Mouse (Mus musculus) stomach, embryonic 15.5 days (tissue): ENCODE data around the gene Tspan32. TPM values are rescaled to one million over a fixed set of nuclear protein-coding genes. Genes with fewer than 3 reads are reported as not detected.

Source experiments
- ATAC-seq: fragments of 200-750 bp; cut with Nextera tagmentation; 2 replicates; pipeline ENCODE4 v1.8.0; 2017; ENCODE audit warnings: low read depth, moderate number of reproducible peaks, moderate TSS enrichment; ENCODE audit not compliant: insufficient read depth, low FRiP score
- H3K27ac ChIP-seq: fragments of 300-500 bp; sonication (generic); 2 replicates; pipeline ENCODE4 v1.5.1; 2015; ENCODE audit warnings: mild to moderate bottlenecking, inconsistent platforms
- H3K27me3 ChIP-seq: fragments of 300-500 bp; sonication (generic); replicated peaks from 2 replicates; pipeline ENCODE4 v1.6.1; 2015; ENCODE audit warnings: inconsistent platforms
- H3K36me3 ChIP-seq: fragments of 300-500 bp; sonication (generic); 2 replicates; pipeline ENCODE4 v1.6.1; 2015; ENCODE audit warnings: inconsistent platforms
- H3K4me1 ChIP-seq: fragments of 300-500 bp; sonication (generic); 2 replicates; pipeline ENCODE4 v1.6.1; 2015; ENCODE audit warnings: inconsistent platforms
- H3K4me2 ChIP-seq: fragments of 300-500 bp; sonication (generic); 2 replicates; pipeline ENCODE4 v1.6.1; 2015; ENCODE audit warnings: mild to moderate bottlenecking, inconsistent platforms
- H3K4me3 ChIP-seq: fragments of 300-500 bp; sonication (generic); replicated peaks from 2 replicates; pipeline ENCODE4 v1.5.1; 2015; ENCODE audit warnings: inconsistent platforms
- H3K9ac ChIP-seq: fragments of 300-500 bp; sonication (generic); 2 replicates; pipeline ENCODE4 v1.6.1; 2015; ENCODE audit warnings: inconsistent platforms
- H3K9me3 ChIP-seq: fragments of 300-500 bp; sonication (generic); 2 replicates; pipeline ENCODE4 v1.6.1; 2016; ENCODE audit warnings: inconsistent platforms
- WGBS: fragments of 180-500 bp; shearing (Covaris S2); methylation state at CpG from one replicate; pipeline ENCODE4 v1.1.7; 2015; 5-methylcytosine and 5-hydroxymethylcytosine counted together
- polyA plus RNA-seq: library from polyadenylated mRNA; unstranded; fragments of >200 nt; fragmentation: Nextera tagmentation; extraction: Ambion mirVana; gene quantifications from 2 replicates; pipeline ENCODE4 v1.2.1, GENCODE M21; 2015

Gene Tspan32
- polyA plus RNA-seq, 1 experiment from 2014 or later, result 7.3 TPM

DNA sequence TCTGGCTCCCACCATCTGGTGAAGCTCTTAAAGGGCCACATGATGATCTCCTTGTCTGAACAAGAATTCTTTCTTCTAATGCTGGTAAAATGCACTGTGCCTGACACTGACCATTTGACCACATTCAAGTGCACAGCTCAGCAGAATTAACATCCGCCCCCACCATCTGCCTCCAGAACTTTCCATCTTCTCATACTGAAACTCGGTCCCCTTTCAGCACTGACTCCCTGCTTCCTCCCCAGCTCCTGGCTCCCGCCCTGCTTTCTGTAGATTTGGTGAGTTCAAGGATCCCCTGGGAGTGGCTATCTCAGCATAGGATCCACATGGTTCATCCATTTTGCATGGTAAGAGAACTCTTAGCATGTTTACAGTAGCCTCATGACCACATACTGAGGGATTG lies 15.9 kb downstream of the Tspan32 start:
- ATAC-seq, result no peak
- 0 out of 2 replicates have a peak, but pooled peaks cover 3% of the 10 kb centered on the region for H3K36me3 ChIP-seq

DNA sequence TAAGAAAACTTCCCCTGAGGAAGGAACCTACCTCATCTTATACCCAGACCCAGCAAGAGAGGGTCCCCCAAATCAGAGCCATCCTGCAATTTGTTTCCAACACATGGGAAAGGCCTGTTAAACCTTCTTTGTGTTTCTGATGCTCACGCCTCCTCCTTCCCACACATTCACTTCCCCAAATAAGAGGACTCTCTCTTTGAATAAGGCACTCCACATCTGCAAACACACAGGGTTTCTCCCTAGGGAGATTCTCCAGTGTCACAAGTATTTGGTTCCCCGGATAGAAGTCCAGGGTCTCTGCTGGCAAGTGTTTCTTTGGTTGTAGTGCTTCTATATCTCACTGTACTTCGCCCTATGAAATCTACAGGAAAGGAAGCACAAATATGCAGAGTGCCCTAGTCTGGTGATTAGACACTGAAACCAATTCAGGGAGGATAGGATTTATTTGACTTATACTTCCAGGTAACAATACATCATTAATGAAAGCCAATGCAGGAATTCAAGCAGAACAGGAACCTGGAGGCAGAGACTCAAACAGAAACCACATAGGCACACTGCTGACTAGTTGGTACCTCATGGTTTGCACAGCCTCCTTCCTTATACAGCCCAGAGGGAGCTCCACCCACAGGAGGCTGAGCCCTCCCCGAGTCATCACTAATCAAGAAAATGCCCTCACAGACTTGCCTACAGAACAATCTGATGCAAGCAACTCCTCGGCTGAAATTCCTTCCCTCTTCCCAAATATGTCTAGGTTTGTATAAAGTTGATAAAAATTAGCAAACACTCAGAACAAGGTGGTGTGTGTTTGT lies 16.7 kb downstream of the Tspan32 start:
- Histone ChIP-seq H3K27me3 (no peaks in the 10 kb centered on the region), H3K9ac (no peak overlapping the region), H3K4me2 (no peak overlapping the region), H3K4me3 (no peak overlapping the region), H3K36me3 (0 out of 2 replicates have a peak, but pooled peaks cover 3% of the 10 kb centered on the region), H3K4me1 (peaks cover 10% of the 10 kb centered on the region; the same call in 1 of the 2 replicates), H3K27ac (peak overlapping the region; percentile 13; the same call in 1 of the 2 replicates), H3K9me3 (no peaks in the 10 kb centered on the region)
- WGBS, result 47% methylated on average over 5 of the region's 5 CpGs
- peak; percentile 75 for ATAC-seq

More for the DNA sequence above, 15.9 kb downstream of the Tspan32 start:
- Histone ChIP-seq H3K9me3 (no peaks in the 10 kb centered on the region), H3K4me3 (no peak overlapping the region), H3K4me1 (peaks cover 17% of the 10 kb centered on the region), H3K4me2 (no peak overlapping the region), H3K9ac (no peak overlapping the region), H3K27me3 (no peaks in the 10 kb centered on the region), H3K27ac (no peak overlapping the region)
- WGBS, result 77% methylated on average over 3 of the region's 3 CpGs

DNA sequence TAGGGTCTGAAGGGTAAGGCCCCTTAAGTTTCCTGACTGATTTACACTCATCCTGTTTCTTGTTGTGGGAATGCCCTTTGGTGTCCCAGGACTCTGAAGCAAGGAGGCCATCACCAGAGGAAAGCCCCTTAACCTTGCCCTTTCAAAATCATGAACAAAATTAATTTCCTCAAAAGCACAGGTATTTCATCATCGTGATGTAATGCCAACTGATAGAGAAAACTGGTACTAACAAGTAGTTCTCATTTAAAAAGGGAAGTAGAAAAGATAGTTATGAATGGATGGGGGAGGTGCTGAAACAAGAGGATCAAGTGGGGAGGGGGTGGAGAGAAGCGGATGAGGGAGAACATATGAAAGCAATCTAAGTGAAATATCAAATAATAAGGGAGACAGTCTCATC lies 18.7 kb downstream of the Tspan32 start:
- Histone ChIP-seq H3K9me3 (no peaks in the 10 kb centered on the region), H3K27ac (no peak overlapping the region), H3K4me3 (no peak overlapping the region), H3K9ac (no peak overlapping the region), H3K4me1 (0 out of 2 replicates have a peak, but pooled peaks cover 3% of the 10 kb centered on the region), H3K4me2 (no peak overlapping the region), H3K36me3 (0 out of 2 replicates have a peak, but pooled peaks cover 3% of the 10 kb centered on the region), H3K27me3 (no peaks in the 10 kb centered on the region)
- 87% methylated on average over 2 of the region's 2 CpGs for WGBS
- no peak for ATAC-seq

DNA sequence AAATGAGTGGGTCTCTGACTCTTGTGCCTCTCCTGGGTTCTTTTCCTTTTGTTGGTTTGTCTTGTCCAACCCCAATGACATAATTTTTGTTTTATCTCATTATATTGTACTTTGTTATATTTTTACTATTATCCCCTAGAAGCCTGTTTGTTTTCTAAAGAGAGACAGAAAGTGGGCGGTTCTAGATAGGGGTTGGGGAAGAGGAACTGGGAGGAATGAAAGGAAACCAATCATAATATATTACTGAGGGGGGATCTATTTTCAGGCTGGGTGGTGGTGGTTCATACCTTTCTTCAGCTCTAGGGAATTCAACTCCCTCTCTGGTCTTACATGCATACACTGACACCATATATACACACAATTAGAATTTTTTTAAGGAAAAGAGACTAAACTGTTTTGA lies 19.4 kb downstream of the Tspan32 start:
- 0 out of 2 replicates have a peak, but pooled peaks cover 3% of the 10 kb centered on the region for H3K4me1 ChIP-seq
- 0 out of 2 replicates have a peak, but pooled peaks cover 3% of the 10 kb centered on the region for H3K36me3 ChIP-seq
- ATAC-seq, result no peak
- 79% methylated on average over 1 of the region's 1 CpGs for WGBS
- no peak overlapping the region for H3K4me3 ChIP-seq
- H3K27ac ChIP-seq, result no peak overlapping the region
- no peak overlapping the region for H3K4me2 ChIP-seq
- H3K9ac ChIP-seq, result no peak overlapping the region
- no peaks in the 10 kb centered on the region for H3K27me3 ChIP-seq
- no peaks in the 10 kb centered on the region for H3K9me3 ChIP-seq

DNA sequence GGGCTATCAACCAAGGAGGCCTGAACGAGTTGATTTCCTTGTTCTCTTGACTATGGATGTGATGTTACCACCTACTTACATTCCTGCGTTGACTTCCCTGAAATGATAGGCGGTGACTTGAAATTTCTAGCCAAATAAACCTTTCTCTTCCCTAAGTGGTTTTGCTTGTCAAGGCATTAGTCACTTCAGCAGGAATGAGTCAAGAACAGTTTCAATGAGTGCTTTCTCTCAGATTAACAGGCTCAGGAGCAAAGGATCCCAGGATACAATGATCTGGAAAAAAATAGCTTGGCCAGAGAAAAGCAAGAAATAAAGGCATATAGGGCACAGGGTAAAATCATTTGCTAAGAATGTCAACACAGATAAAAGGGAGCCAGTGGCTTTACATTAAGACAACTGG lies 20.6 kb downstream of the Tspan32 start:
- no peak overlapping the region for H3K4me2 ChIP-seq
- no peak overlapping the region for H3K9ac ChIP-seq
- WGBS, result 82% methylated on average over 3 of the region's 3 CpGs
- 0 out of 2 replicates have a peak, but pooled peaks cover 3% of the 10 kb centered on the region for H3K36me3 ChIP-seq
- no peak overlapping the region; the same call in 1 of the 2 replicates for H3K27ac ChIP-seq
- no peak for ATAC-seq
- H3K4me1 ChIP-seq, result 0 out of 2 replicates have a peak, but pooled peaks cover 3% of the 10 kb centered on the region
- H3K9me3 ChIP-seq, result no peaks in the 10 kb centered on the region
- no peak overlapping the region for H3K4me3 ChIP-seq
- H3K27me3 ChIP-seq, result no peaks in the 10 kb centered on the region

DNA sequence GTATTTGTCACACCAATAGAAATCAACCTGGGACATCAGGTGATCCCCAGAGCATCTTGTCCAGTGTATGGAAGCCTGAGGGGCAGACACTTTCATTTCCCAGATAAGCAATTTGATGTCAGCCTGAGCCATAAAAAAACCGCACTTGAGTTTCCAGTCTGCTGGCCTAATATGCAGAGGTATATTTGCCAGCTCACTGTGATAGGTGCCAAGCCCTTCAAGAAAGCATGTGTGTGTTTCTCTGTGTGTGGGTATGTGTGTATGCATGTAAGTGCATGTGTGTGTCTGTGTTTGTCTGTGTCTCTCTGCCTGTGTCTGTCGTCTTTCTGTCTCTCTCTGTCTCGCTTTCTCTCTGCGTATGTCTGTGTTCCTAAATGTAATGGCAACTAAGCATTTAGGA lies 22.4 kb downstream of the Tspan32 start:
- Histone ChIP-seq H3K36me3 (0 out of 2 replicates have a peak, but pooled peaks cover 3% of the 10 kb centered on the region), H3K9ac (no peak overlapping the region), H3K27me3 (no peaks in the 10 kb centered on the region), H3K4me2 (no peak overlapping the region), H3K9me3 (no peaks in the 10 kb centered on the region), H3K4me1 (no peaks in the 10 kb centered on the region), H3K4me3 (no peak overlapping the region), H3K27ac (no peak overlapping the region)
- WGBS, result 76% methylated on average over 4 of the region's 4 CpGs
- no peak for ATAC-seq

DNA sequence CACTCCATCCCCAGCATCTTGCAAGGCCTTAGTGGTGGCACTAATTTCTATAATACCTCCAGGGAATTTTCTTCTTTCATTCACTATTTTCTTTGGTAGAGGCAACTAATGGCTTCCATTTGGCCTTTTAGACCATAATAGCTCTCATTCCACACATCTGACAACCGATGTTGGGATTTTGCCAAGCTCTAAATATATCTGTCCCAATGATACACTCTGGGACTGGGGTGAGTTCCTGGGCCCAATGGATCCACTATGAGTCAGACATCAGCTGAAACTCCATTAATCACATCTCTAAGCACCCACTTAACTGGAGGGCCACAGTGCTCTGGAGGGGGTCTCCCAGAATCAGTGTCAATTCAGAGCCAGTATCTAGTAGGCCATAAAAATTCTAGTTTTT lies 27.0 kb downstream of the Tspan32 start:
- ATAC-seq, result no peak
- Histone ChIP-seq H3K4me2 (no peak overlapping the region), H3K9ac (no peak overlapping the region), H3K27me3 (no peaks in the 10 kb centered on the region), H3K27ac (no peak overlapping the region), H3K36me3 (no peaks in the 10 kb centered on the region), H3K4me1 (no peaks in the 10 kb centered on the region), H3K4me3 (no peak overlapping the region), H3K9me3 (no peaks in the 10 kb centered on the region)
- WGBS, result 60% methylated on average over 1 of the region's 1 CpGs

DNA sequence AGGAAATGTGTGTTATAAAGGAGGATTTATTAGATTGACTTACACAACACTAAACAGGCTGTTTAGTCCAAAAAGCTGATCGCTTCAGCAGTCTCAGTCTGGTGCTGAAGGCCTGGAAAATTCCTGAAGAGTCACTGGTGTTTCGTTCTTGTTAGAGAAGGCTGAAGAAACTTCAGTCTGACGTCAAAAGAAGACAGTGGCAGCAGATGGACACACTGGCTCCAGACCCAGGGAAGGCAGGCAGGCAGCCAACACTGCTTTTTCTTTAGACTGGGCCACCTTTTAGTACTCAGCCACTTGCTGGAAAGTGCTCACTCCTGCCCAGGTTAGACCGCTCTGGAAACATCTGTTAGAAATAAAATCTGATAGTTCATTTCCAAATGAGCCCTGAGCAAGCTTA lies 28.7 kb downstream of the Tspan32 start:
- H3K9me3 ChIP-seq, result no peaks in the 10 kb centered on the region
- ATAC-seq, result no peak
- no peaks in the 10 kb centered on the region for H3K27me3 ChIP-seq
- H3K36me3 ChIP-seq, result no peaks in the 10 kb centered on the region
- no peaks in the 10 kb centered on the region for H3K4me1 ChIP-seq
- no peak overlapping the region for H3K9ac ChIP-seq
- H3K27ac ChIP-seq, result no peak overlapping the region
- H3K4me3 ChIP-seq, result no peak overlapping the region
- 83% methylated on average over 4 of the region's 4 CpGs for WGBS
- H3K4me2 ChIP-seq, result no peak overlapping the region

DNA sequence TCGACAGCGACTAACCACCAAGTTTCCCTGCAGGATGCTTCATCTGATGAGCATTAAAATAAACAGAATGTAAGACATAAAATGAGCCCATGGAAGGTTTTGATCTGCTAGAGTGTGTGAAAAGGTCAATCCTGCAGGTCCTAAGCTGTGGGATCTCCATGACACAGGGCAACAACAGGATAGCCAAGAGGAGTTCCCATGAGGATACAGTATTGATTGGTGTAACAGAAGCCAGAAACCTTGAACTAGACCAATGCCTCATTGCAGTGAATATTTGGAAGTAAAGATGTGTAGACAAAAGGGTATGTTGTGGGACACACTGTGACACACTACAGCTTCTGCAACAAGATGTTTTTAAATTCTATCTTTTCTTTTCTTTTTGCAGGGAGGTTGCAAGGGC lies 29.3 kb downstream of the Tspan32 start:
- Histone ChIP-seq H3K4me2 (no peak overlapping the region), H3K4me3 (no peak overlapping the region), H3K9ac (no peak overlapping the region), H3K9me3 (no peaks in the 10 kb centered on the region), H3K4me1 (no peaks in the 10 kb centered on the region), H3K27me3 (no peaks in the 10 kb centered on the region), H3K27ac (no peak overlapping the region), H3K36me3 (no peaks in the 10 kb centered on the region)
- 84% methylated on average over 2 of the region's 2 CpGs for WGBS
- no peak for ATAC-seq

DNA sequence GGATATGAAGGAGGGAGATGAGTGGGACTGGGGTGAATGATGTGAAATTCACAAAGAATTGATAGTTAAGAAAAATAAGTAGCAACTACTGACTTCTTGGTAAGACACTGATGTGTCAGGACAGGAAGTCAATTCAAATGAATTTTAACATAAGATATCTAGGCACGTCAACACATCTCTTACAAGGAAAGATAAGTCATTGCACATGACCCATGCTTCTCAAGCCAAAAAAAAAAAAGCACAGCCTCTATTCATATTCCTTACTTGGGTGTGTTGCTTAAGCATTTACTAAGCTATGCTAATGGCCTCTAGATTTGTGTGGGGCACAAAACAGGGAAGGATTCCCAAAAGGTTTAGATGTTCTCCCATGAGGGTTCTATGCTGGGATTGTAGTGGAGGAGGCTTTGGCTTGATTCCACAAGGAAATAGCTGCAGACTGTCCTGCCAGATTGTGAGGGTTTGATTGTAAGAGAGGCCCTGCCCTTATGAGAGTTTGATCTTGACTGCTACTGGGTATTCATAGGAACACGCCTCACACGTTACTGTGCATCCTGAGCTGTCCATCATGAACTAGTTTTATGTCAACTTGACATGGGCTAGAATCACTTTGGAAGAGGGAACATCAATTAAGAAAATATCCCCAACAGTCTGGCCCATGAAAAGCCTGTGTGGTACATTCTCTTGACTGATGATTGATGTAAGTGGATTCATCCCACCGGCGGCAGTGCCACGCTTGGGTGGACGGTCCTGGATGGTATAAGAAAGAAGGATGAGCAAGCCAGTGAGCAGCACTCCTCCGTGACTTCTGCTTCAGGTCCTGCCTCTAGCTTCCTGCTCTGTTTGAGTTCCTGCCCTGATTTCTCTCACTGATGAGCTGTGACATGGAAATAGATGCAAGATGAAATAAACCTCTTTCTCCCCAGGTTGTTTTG lies 29.9 kb downstream of the Tspan32 start:
- Histone ChIP-seq H3K4me3 (no peak overlapping the region), H3K4me2 (no peak overlapping the region), H3K27me3 (no peaks in the 10 kb centered on the region), H3K36me3 (no peaks in the 10 kb centered on the region), H3K9me3 (no peaks in the 10 kb centered on the region), H3K4me1 (no peaks in the 10 kb centered on the region), H3K27ac (no peak overlapping the region), H3K9ac (no peak overlapping the region)
- no peak for ATAC-seq
- WGBS, result 87% methylated on average over 8 of the region's 8 CpGs

DNA sequence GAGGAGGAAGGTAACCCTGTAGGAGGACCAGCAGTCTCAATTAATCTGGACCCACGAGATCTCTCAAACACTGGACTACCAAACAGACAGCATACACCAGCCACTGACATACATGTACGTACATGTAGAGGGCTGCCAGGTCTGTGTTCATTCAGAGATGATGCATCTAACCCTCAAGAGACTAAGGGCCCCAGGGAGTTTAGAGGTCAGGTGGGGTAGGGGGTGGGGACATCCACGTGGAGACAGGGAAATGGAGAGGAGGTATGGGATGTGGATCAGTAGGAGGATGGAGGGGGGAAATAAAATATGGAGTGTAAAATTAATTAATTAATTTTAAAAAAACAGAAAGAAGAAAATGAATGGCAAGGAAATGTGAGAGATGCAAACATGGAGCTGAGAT lies 31.9 kb downstream of the Tspan32 start:
- WGBS, result 78% methylated on average over 3 of the region's 3 CpGs
- Histone ChIP-seq H3K9ac (no peak overlapping the region), H3K4me1 (0 out of 2 replicates have a peak, but pooled peaks cover 6% of the 10 kb centered on the region), H3K9me3 (no peaks in the 10 kb centered on the region), H3K27me3 (no peaks in the 10 kb centered on the region), H3K4me3 (no peak overlapping the region), H3K4me2 (no peak overlapping the region), H3K36me3 (no peaks in the 10 kb centered on the region), H3K27ac (no peak overlapping the region)
- no peak for ATAC-seq

DNA sequence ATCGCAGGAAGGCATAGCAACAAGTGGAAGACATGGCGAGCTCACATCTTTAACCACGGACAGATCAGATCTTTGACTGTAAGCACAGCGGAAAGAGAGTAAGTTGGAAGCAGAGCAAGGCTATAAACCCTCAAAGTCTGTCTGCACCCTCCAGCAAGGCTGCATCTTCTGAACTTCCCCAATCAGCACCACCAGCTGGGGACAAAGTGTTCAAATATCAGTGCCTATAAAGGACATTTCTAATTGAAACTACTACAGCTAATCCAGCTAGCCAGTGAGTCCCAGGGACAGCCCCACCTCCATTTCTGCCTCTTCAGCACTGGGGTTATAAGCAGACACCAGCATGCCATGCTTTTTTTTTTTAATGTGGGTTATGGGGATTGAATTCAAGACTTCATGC lies 32.5 kb downstream of the Tspan32 start:
- Histone ChIP-seq H3K27me3 (no peaks in the 10 kb centered on the region), H3K4me2 (no peak overlapping the region), H3K36me3 (no peaks in the 10 kb centered on the region), H3K4me3 (no peak overlapping the region), H3K9me3 (no peaks in the 10 kb centered on the region), H3K27ac (no peak overlapping the region), H3K9ac (no peak overlapping the region), H3K4me1 (0 out of 2 replicates have a peak, but pooled peaks cover 9% of the 10 kb centered on the region)
- ATAC-seq, result no peak
- WGBS, result 88% methylated on average over 4 of the region's 4 CpGs
